Mouse (Mus musculus): ENCODE data around the gene Zcchc17.

Zcchc17 gene

GRCm38 (mm10) chr4:130359486-130360237 is at the start of gene Zcchc17, which contains the start of gene Snrnp40:
TSS of gene Zcchc17 (minus strand) at chr4:130359943.
TSS of gene Snrnp40 (plus strand) at chr4:130360132.
- DNase-seq (ENCODE audit: low read depth, low spot score): peak; percentile 98

GRCm38 (mm10) chr4:130391265-130391664 is 31.5 kb upstream of the Zcchc17 start:
- no peak for DNase-seq (ENCODE audit: low read depth, low spot score)

- no peak for DNase-seq (ENCODE audit: low read depth, low spot score)
Measured at GRCm38 (mm10) chr4:130389927-130390326, 30.2 kb upstream of the Zcchc17 start.

GRCm38 (mm10) chr4:130389496-130389895 is 29.8 kb upstream of the Zcchc17 start:
- DNase-seq (ENCODE audit: low read depth, low spot score): peak; percentile 91

GRCm38 (mm10) chr4:130387256-130387655 is 27.5 kb upstream of the Zcchc17 start:
- peak; percentile 92 for DNase-seq (ENCODE audit: low read depth, low spot score)

GRCm38 (mm10) chr4:130380418-130380817 is 20.7 kb upstream of the Zcchc17 start:
- no peak for DNase-seq (ENCODE audit: low read depth, low spot score)

- DNase-seq (ENCODE audit: low read depth, low spot score): no peak
Measured at GRCm38 (mm10) chr4:130379181-130379580, 19.4 kb upstream of the Zcchc17 start.

GRCm38 (mm10) chr4:130377500-130377899 is 17.8 kb upstream of the Zcchc17 start:
- DNase-seq (ENCODE audit: low read depth, low spot score): no peak

GRCm38 (mm10) chr4:130376675-130377074 is 16.9 kb upstream of the Zcchc17 start:
- no peak for DNase-seq (ENCODE audit: low read depth, low spot score)

- no peak for DNase-seq (ENCODE audit: low read depth, low spot score)
Measured at GRCm38 (mm10) chr4:130360238-130360590, 471 bp upstream of the Zcchc17 start.

- DNase-seq (ENCODE audit: low read depth, low spot score): no peak
Measured at GRCm38 (mm10) chr4:130357946-130358345, 1.8 kb downstream of the Zcchc17 start.

GRCm38 (mm10) chr4:130352588-130352987 is 7.2 kb downstream of the Zcchc17 start:
- DNase-seq (ENCODE audit: low read depth, low spot score): no peak

- no peak for DNase-seq (ENCODE audit: low read depth, low spot score)
Measured at GRCm38 (mm10) chr4:130350690-130351422, 8.9 kb downstream of the Zcchc17 start.

GRCm38 (mm10) chr4:130349666-130350065 is 10.1 kb downstream of the Zcchc17 start:
- no peak for DNase-seq (ENCODE audit: low read depth, low spot score)

- peak; percentile 66 for DNase-seq (ENCODE audit: low read depth, low spot score)
Measured at GRCm38 (mm10) chr4:130341691-130342090, 18.1 kb downstream of the Zcchc17 start.

GRCm38 (mm10) chr4:130335867-130336266 is 23.9 kb downstream of the Zcchc17 start:
- DNase-seq (ENCODE audit: low read depth, low spot score): no peak

- DNase-seq (ENCODE audit: low read depth, low spot score): no peak
Measured at GRCm38 (mm10) chr4:130327366-130327765, 32.4 kb downstream of the Zcchc17 start.

GRCm38 (mm10) chr4:130325446-130325845 is 34.3 kb downstream of the Zcchc17 start:
- DNase-seq (ENCODE audit: low read depth, low spot score): no peak

GRCm38 (mm10) chr4:130323607-130324006 is 36.1 kb downstream of the Zcchc17 start:
- peak; percentile 54 for DNase-seq (ENCODE audit: low read depth, low spot score)

GRCm38 (mm10) chr4:130323165-130323564 is 36.6 kb downstream of the Zcchc17 start:
- DNase-seq (ENCODE audit: low read depth, low spot score): no peak

GRCm38 (mm10) chr4:130322567-130322966 is 37.2 kb downstream of the Zcchc17 start:
- DNase-seq (ENCODE audit: low read depth, low spot score): no peak

GRCm38 (mm10) chr4:130321640-130322039 is 38.1 kb downstream of the Zcchc17 start:
- no peak for DNase-seq (ENCODE audit: low read depth, low spot score)

- no peak for DNase-seq (ENCODE audit: low read depth, low spot score)
Measured at GRCm38 (mm10) chr4:130319564-130319963, 40.2 kb downstream of the Zcchc17 start.

Data from skeletal muscle tissue, adult 2 months (tissue).